Mouse (Mus musculus) erythroblast, embryonic 14.5 days (primary cell): Measurements from ENCODE around the gene Pfdn6.

Experiments
- GATA1 ChIP-seq: IDR thresholded peaks from 2 replicates; pipeline ENCODE4 v1.6.1; 2012; ENCODE audit warnings: low read length, inconsistent platforms, mixed read lengths
- TAL1 ChIP-seq: IDR thresholded peaks from 3 replicates; pipeline ENCODE4 v1.6.1; 2012; ENCODE audit warnings: low read length, inconsistent platforms, mixed read lengths

GRCm38 (mm10) chr17:33917656-33918292 lies 22.4 kb downstream of the Pfdn6 start:
- TF ChIP-seq TAL1 (no peak), GATA1 (no peak)
